Mouse (Mus musculus): ENCODE measurements around the gene Erich3. TPM values are rescaled to one million over a fixed set of nuclear protein-coding genes. Genes with fewer than 3 reads are reported as not detected.
"Not testable (repeated sequence)": the region's sequence is repeated elsewhere in the genome, so short reads cannot be mapped to it uniquely, and the experiment has no call there.

Gene Erich3
- total and polyA plus RNA-seq, 3 experiments: 0.42 to 2.3 (median 1.9) TPM

GRCm38 (mm10) chr3:154615304-154615703, 48.4 kb upstream of the Erich3 start (continued):
- no peak for TF ChIP-seq ZKSCAN1 (IDR thresholded peaks at IDR 0.05; ENCODE audit: borderline replicate concordance, low read depth, low read length)

- H3K9me3 ChIP-seq (replicated peaks; ENCODE audit: low read length): no peaks in the 10 kb centered on the region
- no peak overlapping the region for H3K4me2 ChIP-seq (ENCODE audit: insufficient read depth, low read depth, poor library complexity, severe bottlenecking)
- dilution Hi-C loops (cut with MboI; ENCODE audit: extremely low pct_ligation_motif_present, extremely low pct_unique_long_range_greater_than_20kb, low sequenced_read_pairs): no loop called here
- H3K9ac ChIP-seq (ENCODE audit: insufficient read depth, low read depth): no peak overlapping the region
- no peak for DNase-seq (ENCODE audit: extremely low read depth)
- H3K79me2 ChIP-seq (replicated peaks; ENCODE audit: control insufficient read depth, extremely low read depth, insufficient read depth, poor library complexity, severe bottlenecking): no peaks in the 10 kb centered on the region
- H3K4me3 ChIP-seq (replicated peaks in 1 of 3; ENCODE audit: low read depth in 2 of 3, low read length in 2 of 3, poor library complexity in 1 of 3): no peak overlapping the region
- no peaks in the 10 kb centered on the region for H3K4me1 ChIP-seq (ENCODE audit: control insufficient read depth in 1 of 2, insufficient read depth in 2 of 2)
- in situ Hi-C loops (cut with MboI; ENCODE audit: low pct_ligation_motif_present, low pct_unique_long_range_greater_than_20kb, low sequenced_read_pairs): no loop called here
- no peaks in the 10 kb centered on the region for H3K27me3 ChIP-seq (replicated peaks)
- no peak overlapping the region for H3K27ac ChIP-seq (ENCODE audit: insufficient read depth, low read depth)
- peaks cover 26 to 86% of the 10 kb centered on the region in 2 experiments for H3K36me3 ChIP-seq (replicated peaks in 1 of 2; ENCODE audit: control insufficient read depth in 1 of 2, insufficient read depth in 1 of 2, low read length in 1 of 2)
- TF ChIP-seq ZKSCAN1 (IDR thresholded peaks at IDR 0.05; ENCODE audit: borderline replicate concordance, low read depth, low read length): no peak
- no peak for TF ChIP-seq JUND (conservative IDR thresholded peaks at IDR 0.05; ENCODE audit: low read depth, low read length)
- no peak for TF ChIP-seq SIN3A (IDR thresholded peaks at IDR 0.05; ENCODE audit: low read length)
- TF ChIP-seq MXI1 (IDR thresholded peaks at IDR 0.05; ENCODE audit: low read depth, low read length): no peak
- no peak for TF ChIP-seq TCF12 (IDR thresholded peaks at IDR 0.05; ENCODE audit: low read depth, low read length)
- no peak for TF ChIP-seq MEF2A (IDR thresholded peaks at IDR 0.05; ENCODE audit: borderline replicate concordance, low read depth, low read length)
These were observed 47.6 kb upstream of the Erich3 start for GRCm38 (mm10) chr3:154616106-154616505.

GRCm38 (mm10) chr3:154628284-154628683, 35.4 kb upstream of the Erich3 start:
- H3K27me3 ChIP-seq (replicated peaks): no peaks in the 10 kb centered on the region
- no peak overlapping the region for H3K4me2 ChIP-seq (ENCODE audit: insufficient read depth, low read depth, poor library complexity, severe bottlenecking)
- DNase-seq (ENCODE audit: extremely low read depth): peak; percentile 8
- TF ChIP-seq JUND (conservative IDR thresholded peaks at IDR 0.05; ENCODE audit: low read depth, low read length) (no peak), HCFC1 (IDR thresholded peaks at IDR 0.05; ENCODE audit: low read depth, low read length) (no peak), JUN (IDR thresholded peaks at IDR 0.05; ENCODE audit: insufficient read depth, low read depth, low read length) (no peak), CHD2 (IDR thresholded peaks at IDR 0.05; ENCODE audit: low read length) (no peak), USF1 (IDR thresholded peaks at IDR 0.05; ENCODE audit: low read depth, low read length) (no peak), ZC3H11A (IDR thresholded peaks at IDR 0.05; ENCODE audit: low read depth, low read length) (no peak), IRF4 (IDR thresholded peaks at IDR 0.05; ENCODE audit: low read depth, low read length) (no peak), GABPA (IDR thresholded peaks at IDR 0.05; ENCODE audit: insufficient replicate concordance, low read depth, low read length) (no peak), NELFE (IDR thresholded peaks at IDR 0.05; ENCODE audit: low read depth, low read length) (no peak), EP300 (IDR thresholded peaks at IDR 0.05; ENCODE audit: low read length) (no peak), POLR2AphosphoS2 (IDR thresholded peaks at IDR 0.05; ENCODE audit: low read depth, low read length) (no peak), MXI1 (IDR thresholded peaks at IDR 0.05; ENCODE audit: low read depth, low read length) (no peak)
- dilution Hi-C loops (cut with MboI; ENCODE audit: extremely low pct_ligation_motif_present, extremely low pct_unique_long_range_greater_than_20kb, low sequenced_read_pairs) (no loop called here), in situ Hi-C loops (cut with MboI; ENCODE audit: low pct_ligation_motif_present, low pct_unique_long_range_greater_than_20kb, low sequenced_read_pairs) (no loop called here)
- no peaks in the 10 kb centered on the region for H3K79me2 ChIP-seq (replicated peaks; ENCODE audit: control insufficient read depth, extremely low read depth, insufficient read depth, poor library complexity, severe bottlenecking)
- H3K4me1 ChIP-seq (ENCODE audit: control insufficient read depth in 1 of 2, insufficient read depth in 2 of 2): peaks cover 6 to 12% of the 10 kb centered on the region in 2 experiments
- H3K27ac ChIP-seq (ENCODE audit: insufficient read depth, low read depth): no peak overlapping the region
- no peaks in the 10 kb centered on the region for H3K9me3 ChIP-seq (replicated peaks; ENCODE audit: low read length)
- no peak overlapping the region for H3K9ac ChIP-seq (ENCODE audit: insufficient read depth, low read depth)
- H3K4me3 ChIP-seq (replicated peaks in 1 of 3; ENCODE audit: low read depth in 2 of 3, low read length in 2 of 3, poor library complexity in 1 of 3): no peak overlapping the region
- H3K36me3 ChIP-seq (replicated peaks in 1 of 2; ENCODE audit: control insufficient read depth in 1 of 2, insufficient read depth in 1 of 2, low read length in 1 of 2): peaks cover 0 to 17% of the 10 kb centered on the region in 2 experiments

GRCm38 (mm10) chr3:154631281-154631680, 32.4 kb upstream of the Erich3 start:
- dilution Hi-C loops (cut with MboI; ENCODE audit: extremely low pct_ligation_motif_present, extremely low pct_unique_long_range_greater_than_20kb, low sequenced_read_pairs); in situ Hi-C loops (cut with MboI; ENCODE audit: low pct_ligation_motif_present, low pct_unique_long_range_greater_than_20kb, low sequenced_read_pairs): not testable (repeated sequence)
- H3K4me1 ChIP-seq (ENCODE audit: control insufficient read depth in 1 of 2, insufficient read depth in 2 of 2): peaks cover 6 to 12% of the 10 kb centered on the region in 2 experiments

More at GRCm38 (mm10) chr3:154631281-154631680, 32.4 kb upstream of the Erich3 start:
- not testable (repeated sequence) for H3K36me3 ChIP-seq (replicated peaks in 1 of 2; ENCODE audit: control insufficient read depth in 1 of 2, insufficient read depth in 1 of 2, low read length in 1 of 2); H3K27ac ChIP-seq (ENCODE audit: insufficient read depth, low read depth); H3K79me2 ChIP-seq (replicated peaks; ENCODE audit: control insufficient read depth, extremely low read depth, insufficient read depth, poor library complexity, severe bottlenecking); DNase-seq (ENCODE audit: extremely low read depth); H3K27me3 ChIP-seq (replicated peaks); H3K9ac ChIP-seq (ENCODE audit: insufficient read depth, low read depth); H3K4me2 ChIP-seq (ENCODE audit: insufficient read depth, low read depth, poor library complexity, severe bottlenecking); H3K9me3 ChIP-seq (replicated peaks; ENCODE audit: low read length); H3K4me3 ChIP-seq (replicated peaks in 1 of 3; ENCODE audit: low read depth in 2 of 3, low read length in 2 of 3, poor library complexity in 1 of 3)

Data from CH12.LX (cell line).